Mouse (Mus musculus): ENCODE measurements around the gene Cdkn1c.

Cdkn1c gene

GRCm38 (mm10) chr7:143433331-143433730, 27.5 kb downstream of the Cdkn1c start:
- DNase-seq = peak; percentile 15 to 39

- no peak for DNase-seq
These were observed 28.2 kb downstream of the Cdkn1c start for GRCm38 (mm10) chr7:143432631-143433030.

GRCm38 (mm10) chr7:143428814-143429499, 31.9 kb downstream of the Cdkn1c start:
- DNase-seq = no peak

GRCm38 (mm10) chr7:143428142-143428813, 32.6 kb downstream of the Cdkn1c start:
- DNase-seq = no peak

GRCm38 (mm10) chr7:143419585-143420160, 41.2 kb downstream of the Cdkn1c start:
- DNase-seq = peak; percentile 10 to 12

GRCm38 (mm10) chr7:143417875-143418274, 43.0 kb downstream of the Cdkn1c start:
- no peak for DNase-seq

- DNase-seq = no peak
These were observed 44.4 kb downstream of the Cdkn1c start for GRCm38 (mm10) chr7:143416406-143416805.

- DNase-seq = no peak
These were observed 45.8 kb downstream of the Cdkn1c start for GRCm38 (mm10) chr7:143415070-143415469.

GRCm38 (mm10) chr7:143412606-143413005, 48.2 kb downstream of the Cdkn1c start:
- DNase-seq = peak in 1 of 2 experiments; percentile 14

- no peak for DNase-seq
These were observed 52.2 kb downstream of the Cdkn1c start for GRCm38 (mm10) chr7:143408615-143409021.

All from kidney, adult 8-10 months (tissue).